Mouse (Mus musculus) activated CD4-positive, CD25-positive, alpha-beta regulatory T cell (primary cell): ENCODE results near the gene Scn4a. TPM values are rescaled to one million over a fixed set of nuclear protein-coding genes. Genes with fewer than 3 reads are reported as not detected.

Experiments used
- polyA plus RNA-seq, 2 experiments: library from polyadenylated mRNA; unstranded; fragments of 100-300 nt; shearing (Covaris generic); gene quantifications; one replicate each; pipeline ENCODE4 v1.2.1; 2017

Scn4a gene
- under 1 TPM; 0.06 to 0.17 TPM for polyA plus RNA-seq

DNA sequence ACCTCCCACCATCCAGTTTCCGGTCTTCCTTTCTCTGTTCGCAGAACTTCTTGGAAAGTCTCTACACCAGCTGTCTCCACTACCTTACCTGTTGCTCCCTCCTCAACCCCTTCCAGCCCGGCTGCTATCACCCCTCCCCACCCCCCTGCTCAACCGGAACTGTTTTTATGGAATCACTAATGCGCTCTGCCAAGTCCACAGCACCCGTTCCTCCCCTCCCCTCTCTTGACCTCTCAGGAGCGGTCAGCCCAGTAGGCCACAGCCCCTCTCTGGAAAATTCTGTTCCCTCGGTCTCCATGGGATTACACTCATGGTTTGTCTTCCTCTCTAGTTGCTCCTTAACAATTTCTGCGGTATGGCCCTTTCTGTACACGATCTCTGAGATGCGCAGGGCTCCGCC lies at the start of gene Scn4a:
Scn4a (minus strand) TSS at position 101 of the 400 bp plus-strand sequence.

DNA sequence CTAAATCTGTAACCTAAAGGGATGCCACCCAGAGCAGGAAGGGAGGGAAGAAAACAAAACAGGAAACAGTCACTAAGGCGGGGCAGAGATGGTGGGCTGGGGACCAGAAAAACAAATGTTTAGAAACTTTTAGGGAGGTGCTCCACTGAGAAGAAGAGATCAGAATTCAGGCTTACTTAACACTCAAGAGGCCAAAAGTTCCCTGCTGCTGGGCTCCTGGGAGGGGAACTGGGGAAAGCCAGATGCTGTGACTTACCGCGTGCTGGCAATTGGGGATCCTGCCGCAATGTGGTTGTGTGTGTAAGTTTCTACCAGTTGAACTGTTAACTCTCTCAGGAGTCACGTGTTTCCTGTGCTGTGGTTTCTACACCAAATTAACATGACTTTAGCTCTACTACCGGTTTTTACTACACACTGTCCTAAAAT lies 34.7 kb upstream of the Scn4a start, which contains the start of gene Icam2:
Icam2 (minus strand) TSS at position 285 of the 426 bp plus-strand sequence.

DNA sequence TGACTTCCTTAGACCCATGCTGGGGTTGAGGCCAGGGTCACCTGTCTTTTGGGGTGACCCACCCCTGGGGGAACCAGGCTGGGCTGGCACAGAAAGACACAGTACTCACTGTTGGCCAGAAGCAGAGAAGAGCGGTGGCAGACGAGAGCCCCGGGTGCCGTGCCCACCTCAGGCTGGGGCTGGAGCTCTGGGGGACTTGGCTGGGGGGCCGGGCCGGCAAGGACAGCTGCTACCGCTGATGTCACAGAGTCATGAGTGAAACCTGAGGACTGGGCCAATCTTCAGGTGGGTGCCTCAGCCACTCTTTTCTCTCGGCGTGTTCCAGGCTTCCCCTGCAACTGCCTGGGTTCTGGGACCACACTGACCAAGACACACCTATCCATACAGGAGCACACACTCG lies 12.3 kb upstream of the Scn4a start, which contains the start of gene Prr29:
Prr29 (plus strand) TSS at position 107 of the 400 bp plus-strand sequence.

DNA sequence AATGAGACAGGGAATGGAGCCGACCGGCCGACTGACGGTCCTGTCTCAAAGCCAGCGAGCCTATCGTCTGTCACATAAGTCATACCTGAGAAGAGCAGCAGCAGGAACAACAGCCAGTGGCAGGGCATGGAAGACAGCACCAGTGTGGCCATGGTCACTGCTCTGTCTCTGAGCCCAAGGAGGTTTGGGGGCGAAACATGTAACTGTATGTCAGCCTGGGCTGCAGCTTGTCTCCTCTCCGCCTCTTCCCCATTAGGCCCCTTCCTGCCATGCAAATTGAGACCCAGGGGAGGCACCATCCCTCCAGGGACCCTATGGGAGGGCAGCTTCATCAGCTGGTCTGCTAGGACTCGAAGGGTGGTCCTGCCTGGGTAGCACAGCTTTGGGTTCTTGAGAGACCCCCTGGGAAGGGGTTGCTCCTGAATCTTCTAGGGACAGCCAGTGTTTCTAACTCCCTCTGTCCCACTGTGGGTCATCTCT lies 38.7 kb downstream of the Scn4a start, which contains the start of gene Cd79b:
Cd79b (minus strand) TSS at position 430 of the 480 bp plus-strand sequence.

DNA sequence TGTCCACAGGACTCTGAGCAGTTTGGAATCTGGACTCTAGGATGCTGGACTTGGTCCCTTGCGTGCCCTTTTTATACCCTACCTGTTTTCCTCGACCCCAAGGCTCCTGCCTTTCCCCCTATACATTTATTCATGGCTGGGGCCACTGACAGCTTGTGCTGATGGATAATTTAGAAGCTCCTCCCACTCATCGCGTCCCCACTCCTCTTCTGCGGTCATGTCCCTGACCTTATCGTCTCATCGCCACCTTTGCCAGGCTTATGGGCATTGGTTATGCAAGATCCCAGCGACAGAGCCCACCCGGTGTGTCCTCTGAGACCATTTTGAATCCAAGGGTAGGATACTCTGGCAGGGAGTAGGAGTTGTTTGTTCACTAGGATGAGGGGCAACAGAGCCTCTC lies 51.3 kb downstream of the Scn4a start, which contains the start of gene Gh:
Gh (minus strand) TSS at position 101 of the 400 bp plus-strand sequence.

DNA sequence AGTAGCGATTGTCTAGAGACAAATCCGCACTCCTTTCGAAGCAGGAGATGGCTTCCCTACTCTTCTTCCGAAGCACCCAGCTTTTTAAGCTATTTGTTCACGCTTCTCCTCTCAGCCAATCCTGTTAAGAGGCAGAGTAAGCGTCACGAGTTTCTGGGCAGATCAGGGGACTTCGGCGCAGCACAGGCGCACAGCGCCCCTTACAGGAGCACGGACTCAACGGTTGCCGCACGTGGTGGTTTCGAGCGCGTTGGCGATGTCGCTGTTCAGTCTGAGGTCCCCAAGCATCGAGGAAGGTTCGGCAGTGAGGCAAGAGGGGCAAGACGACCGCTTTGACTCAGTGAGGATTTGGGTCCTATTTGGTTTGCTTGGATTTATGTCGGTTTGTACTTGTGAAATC lies 76.6 kb downstream of the Scn4a start, which contains the start of gene Tcam1:
Tcam1 (plus strand) TSS at position 219 of the 400 bp plus-strand sequence.

DNA sequence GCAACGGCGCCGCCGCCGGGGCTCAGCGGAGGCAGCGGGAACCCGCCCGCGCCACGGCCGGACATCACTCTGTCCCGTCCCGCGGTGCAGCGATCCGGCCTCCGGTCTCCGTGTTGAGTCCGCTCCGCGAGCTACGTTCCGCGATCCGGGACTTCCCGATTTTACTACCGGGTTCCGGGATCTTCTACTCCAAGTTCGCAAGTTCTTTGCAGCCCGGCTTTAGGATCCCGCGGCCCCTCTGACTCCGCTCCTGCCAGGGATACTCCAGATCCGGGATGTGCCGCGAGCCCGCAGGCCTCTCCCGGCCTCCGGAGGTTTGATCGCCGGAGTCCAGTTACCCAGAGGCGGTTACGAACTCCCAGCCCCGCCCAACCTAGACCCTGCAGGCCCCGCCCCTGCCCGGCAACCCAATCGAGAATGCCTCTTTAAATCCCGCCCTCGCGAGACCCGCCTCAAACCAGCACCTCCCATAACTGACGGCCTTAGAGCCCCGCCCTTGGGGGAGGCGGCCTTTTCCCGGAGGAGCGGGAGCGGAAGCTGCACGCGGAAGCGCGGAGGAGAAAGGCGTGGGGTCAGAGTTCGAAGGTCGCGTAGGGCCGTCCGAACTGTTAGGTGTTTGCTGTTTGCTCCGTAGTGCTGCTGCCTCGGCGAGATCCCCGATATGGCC lies 80.3 kb downstream of the Scn4a start, which contains the start of gene Smarcd2:
Smarcd2 (minus strand) TSS at position 329 of the 667 bp plus-strand sequence.

Other genes with a start within 250 kb of the Scn4a start
- 1 to 10 TPM; 1.3 to 2.4 TPM for gene Gm10840, start 192.4 kb downstream of the Scn4a start, polyA plus RNA-seq
- gene Limd2, start 192.4 kb downstream of the Scn4a start, polyA plus RNA-seq: 1,000 to 10,000 TPM; 1,468 to 2,043 TPM
- gene Strada, start 151.1 kb downstream of the Scn4a start, polyA plus RNA-seq: 10 to 100 TPM; 25.7 to 29.6 TPM
- gene Ccdc47, start 136.9 kb downstream of the Scn4a start, polyA plus RNA-seq: 10 to 100 TPM; 92.0 to 94.0 TPM
- gene Ddx42, start 136.4 kb downstream of the Scn4a start, polyA plus RNA-seq: 10 to 100 TPM; 68.5 to 81.4 TPM
- gene Ftsj3, start 97.2 kb downstream of the Scn4a start, polyA plus RNA-seq: 10 to 100 TPM; 41.8 to 72.1 TPM
- gene Psmc5, start 97.1 kb downstream of the Scn4a start, polyA plus RNA-seq: 100 to 1,000 TPM; 169 to 199 TPM
- 100 to 1,000 TPM; 132 to 161 TPM for gene Smarcd2, start 80.3 kb downstream of the Scn4a start, polyA plus RNA-seq
- gene Tcam1, start 76.6 kb downstream of the Scn4a start, polyA plus RNA-seq: under 1 TPM; 0.05 to 0.17 TPM
- gene Gh, start 51.4 kb downstream of the Scn4a start, polyA plus RNA-seq: not detected
- gene Cd79b, start 38.5 kb downstream of the Scn4a start, polyA plus RNA-seq: 10 to 100 TPM; 32.3 to 47.4 TPM
- under 1 TPM; 0.27 to 0.42 TPM for gene Prr29, start 12.2 kb upstream of the Scn4a start, polyA plus RNA-seq
- 10 to 100 TPM; 76.8 to 99.6 TPM for gene Icam2, start 34.8 kb upstream of the Scn4a start, polyA plus RNA-seq
- gene Ern1, start 134.6 kb upstream of the Scn4a start, polyA plus RNA-seq: 10 to 100 TPM in 1 of 2 experiments, 1 to 10 TPM in 1; 3.5 to 10.2 TPM